Mouse (Mus musculus): Measurements from ENCODE around the gene Speer4e. TPM values are rescaled to one million over a fixed set of nuclear protein-coding genes. Genes with fewer than 3 reads are reported as not detected.
"Not testable (repeated sequence)": the region's sequence is repeated elsewhere in the genome, so short reads cannot be mapped to it uniquely, and the experiment has no call there.

Gene Speer4e
- polyA plus RNA-seq, 1 experiment from 2014 or later, result not detected

DNA sequence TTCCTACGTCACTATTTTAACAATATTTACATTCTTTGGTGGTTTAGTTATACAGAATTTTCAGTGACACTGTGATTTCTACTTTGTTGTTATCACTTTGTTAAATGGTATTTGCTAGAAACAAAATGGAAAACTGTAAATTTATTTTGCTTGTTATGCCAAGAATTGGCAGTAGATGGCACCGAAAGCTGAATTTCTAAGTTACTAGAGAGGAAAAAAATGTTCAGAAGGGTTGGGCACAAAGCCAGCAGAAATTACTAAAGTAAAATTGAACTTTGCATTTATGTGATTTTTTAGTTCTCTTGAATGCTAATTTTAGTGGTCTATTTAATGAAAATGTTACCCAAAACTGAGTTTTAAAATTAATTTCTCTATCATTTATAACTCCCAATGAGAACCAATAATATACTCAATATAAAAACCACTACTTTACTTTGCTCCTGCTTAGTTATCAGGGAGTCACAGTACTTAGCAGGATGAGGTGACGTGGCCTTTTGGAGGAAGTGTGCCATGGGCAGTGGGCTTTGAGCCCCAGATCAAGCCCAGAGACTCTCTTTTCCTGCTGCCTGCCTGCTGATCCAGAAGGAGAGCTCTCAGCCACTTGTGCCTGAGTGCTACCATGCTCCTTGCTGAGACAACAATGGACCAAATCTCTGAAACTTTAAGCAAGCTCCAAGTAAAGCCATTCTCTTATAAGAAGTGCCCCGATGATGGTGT is 9.4 kb upstream of the Speer4e start:
- not testable (repeated sequence) for H3K27ac ChIP-seq (replicated peaks); H3K27me3 ChIP-seq; H3K4me3 ChIP-seq; H3K36me3 ChIP-seq; H3K4me2 ChIP-seq (replicated peaks); ATAC-seq (ENCODE audit: low FRiP score, low read depth); H3K9ac ChIP-seq (replicated peaks); H3K4me1 ChIP-seq
- 63% methylated on average over 4 of the region's 4 CpGs for WGBS
- H3K9me3 ChIP-seq, result peaks cover 14% of the 10 kb centered on the region

- not testable (repeated sequence) for H3K4me3 ChIP-seq; H3K4me1 ChIP-seq; H3K27ac ChIP-seq (replicated peaks); H3K36me3 ChIP-seq; ATAC-seq (ENCODE audit: low FRiP score, low read depth); H3K4me2 ChIP-seq (replicated peaks); H3K27me3 ChIP-seq; H3K9ac ChIP-seq (replicated peaks)
- H3K9me3 ChIP-seq, result 0 out of 2 replicates have a peak, but pooled peaks cover 10% of the 10 kb centered on the region
- 61% methylated on average over 4 of the region's 4 CpGs for WGBS
Measured at GRCm38 (mm10) chr5:14945524-14945923, 7.3 kb upstream of the Speer4e start.

- WGBS, result 94% methylated on average over 1 of the region's 1 CpGs
- H3K9ac ChIP-seq (replicated peaks); ATAC-seq (ENCODE audit: low FRiP score, low read depth); H3K27me3 ChIP-seq; H3K4me3 ChIP-seq; H3K4me1 ChIP-seq; H3K27ac ChIP-seq (replicated peaks); H3K36me3 ChIP-seq; H3K4me2 ChIP-seq (replicated peaks): not testable (repeated sequence)
- peaks cover 15% of the 10 kb centered on the region for H3K9me3 ChIP-seq
Measured at GRCm38 (mm10) chr5:14941043-14941442, 2.8 kb upstream of the Speer4e start.

DNA sequence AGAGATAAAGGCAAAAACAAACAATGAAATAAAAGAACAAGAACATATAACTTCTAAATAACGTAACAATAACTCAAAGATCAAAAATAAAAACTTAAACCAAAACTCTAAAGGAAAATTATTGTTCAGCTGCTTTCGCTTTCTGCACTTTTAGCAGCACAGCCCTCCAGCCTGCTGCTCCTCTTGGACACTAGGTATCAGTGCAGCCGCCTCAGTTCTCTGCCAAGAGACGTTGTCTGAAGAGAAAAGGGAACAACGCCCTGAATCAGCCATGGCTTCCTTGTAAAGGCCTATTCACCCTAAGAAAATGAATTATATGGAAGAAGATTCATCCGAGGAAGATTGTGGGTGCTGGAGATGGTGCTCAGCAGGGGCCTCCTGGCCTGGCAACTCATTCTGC is 4.5 kb downstream of the Speer4e start:
- not testable (repeated sequence) for H3K4me2 ChIP-seq (replicated peaks); H3K27me3 ChIP-seq; H3K27ac ChIP-seq (replicated peaks); H3K4me3 ChIP-seq; ATAC-seq (ENCODE audit: low FRiP score, low read depth); H3K36me3 ChIP-seq; H3K9ac ChIP-seq (replicated peaks); H3K9me3 ChIP-seq; H3K4me1 ChIP-seq
- 70% methylated on average over 5 of the region's 6 CpGs for WGBS

DNA sequence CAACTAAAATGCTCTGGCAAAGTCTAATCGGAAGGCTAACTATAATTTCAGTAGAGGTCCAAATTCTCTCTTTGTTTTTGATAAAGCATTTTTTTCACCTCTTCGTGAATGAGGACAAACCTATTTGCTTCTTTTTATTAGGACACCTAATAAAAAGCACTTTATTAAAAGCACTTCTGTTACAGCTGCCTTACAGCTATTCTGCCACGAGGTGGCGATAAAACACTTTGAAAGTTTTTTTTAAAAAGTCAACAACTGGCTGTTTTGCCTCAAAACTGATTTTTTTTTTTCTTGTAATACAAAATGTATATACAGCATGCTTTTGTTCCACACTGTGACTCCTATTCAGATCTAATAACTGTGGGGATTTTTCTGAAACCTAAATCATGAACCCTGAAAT is 11.2 kb downstream of the Speer4e start:
- not testable (repeated sequence) for H3K27ac ChIP-seq (replicated peaks); H3K36me3 ChIP-seq; H3K4me2 ChIP-seq (replicated peaks); H3K4me3 ChIP-seq; ATAC-seq (ENCODE audit: low FRiP score, low read depth); H3K9me3 ChIP-seq; H3K27me3 ChIP-seq; H3K4me1 ChIP-seq; H3K9ac ChIP-seq (replicated peaks)
- WGBS, result 34% methylated on average over 4 of the region's 4 CpGs

GRCm38 (mm10) chr5:14914799-14915198 is 23.4 kb downstream of the Speer4e start, which contains the start of gene Gm9758:
Gene Gm9758, minus strand, starts transcription at chr5:14914899.
- not testable (repeated sequence) for H3K9me3 ChIP-seq; H3K4me1 ChIP-seq; H3K4me3 ChIP-seq; ATAC-seq (ENCODE audit: low FRiP score, low read depth); H3K27ac ChIP-seq (replicated peaks); H3K36me3 ChIP-seq; H3K4me2 ChIP-seq (replicated peaks); H3K27me3 ChIP-seq; H3K9ac ChIP-seq (replicated peaks)
- 58% methylated on average over 1 of the region's 1 CpGs for WGBS

DNA sequence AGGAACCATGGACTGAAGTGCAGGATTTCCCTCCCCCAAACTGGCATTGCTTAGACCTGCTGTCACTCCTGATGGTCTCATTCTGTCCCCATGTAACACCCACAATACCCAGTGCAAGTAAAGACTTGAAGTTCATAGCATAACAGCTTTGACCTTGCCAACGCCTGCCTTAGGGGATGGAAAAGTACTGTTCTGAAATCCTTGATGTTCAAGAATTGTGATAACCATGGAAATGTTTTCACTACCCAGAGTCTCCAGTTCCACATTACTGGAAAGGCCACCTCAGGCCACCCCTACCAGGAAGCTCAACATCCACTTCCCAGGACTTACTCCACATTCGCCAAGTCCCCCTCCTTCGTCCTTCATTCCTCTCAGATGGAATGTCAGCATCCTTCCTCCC is 23.9 kb downstream of the Speer4e start:
- not testable (repeated sequence) for H3K27ac ChIP-seq (replicated peaks); H3K36me3 ChIP-seq; H3K4me1 ChIP-seq; H3K9me3 ChIP-seq; H3K9ac ChIP-seq (replicated peaks); ATAC-seq (ENCODE audit: low FRiP score, low read depth); H3K27me3 ChIP-seq; H3K4me3 ChIP-seq; H3K4me2 ChIP-seq (replicated peaks)
- 75% methylated on average over 2 of the region's 3 CpGs for WGBS

DNA sequence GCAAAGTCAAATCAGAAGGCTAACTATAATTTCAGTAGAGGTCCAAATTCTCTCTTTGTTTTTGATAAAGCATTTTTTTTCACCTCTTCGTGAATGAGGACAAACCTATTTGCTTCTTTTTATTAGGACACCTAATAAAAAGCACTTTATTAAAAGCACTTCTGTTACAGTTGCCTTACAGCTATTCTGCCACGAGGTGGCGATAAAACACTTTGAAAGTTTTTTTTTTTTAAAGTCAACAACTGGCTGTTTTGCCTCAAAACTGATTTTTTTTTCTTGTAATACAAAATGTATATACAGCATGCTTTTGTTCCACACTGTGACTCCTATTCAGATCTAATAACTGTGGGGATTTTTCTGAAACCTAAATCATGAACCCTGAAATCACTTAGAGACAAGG is 34.7 kb downstream of the Speer4e start:
- not testable (repeated sequence) for H3K4me2 ChIP-seq (replicated peaks); ATAC-seq (ENCODE audit: low FRiP score, low read depth); H3K27ac ChIP-seq (replicated peaks); H3K27me3 ChIP-seq; H3K36me3 ChIP-seq; H3K4me1 ChIP-seq; H3K9ac ChIP-seq (replicated peaks); H3K4me3 ChIP-seq
- H3K9me3 ChIP-seq, result peaks cover 16% of the 10 kb centered on the region
- 18% methylated on average over 3 of the region's 3 CpGs for WGBS

DNA sequence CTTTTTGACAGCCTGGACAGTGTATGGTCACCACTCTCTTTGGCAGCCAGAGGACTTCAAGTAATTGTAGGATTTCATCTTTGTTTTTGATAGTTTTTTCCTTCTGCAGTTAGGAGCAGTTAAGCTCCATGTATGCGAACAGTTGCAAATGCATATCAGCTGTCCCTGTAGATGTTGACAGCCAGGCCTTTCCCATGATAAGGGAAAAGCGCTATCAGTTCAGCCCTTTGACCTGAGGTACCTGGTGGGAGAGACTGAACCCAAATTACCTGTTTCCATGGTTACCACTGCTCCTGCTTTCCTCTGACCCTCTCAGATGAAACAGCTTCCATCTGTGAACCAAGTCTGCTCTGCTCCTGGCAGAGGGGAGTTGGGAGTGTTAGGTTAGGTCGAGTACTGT is 46.0 kb downstream of the Speer4e start:
- ATAC-seq (ENCODE audit: low FRiP score, low read depth), result no peak
- WGBS, result 78% methylated on average over 3 of the region's 3 CpGs

GRCm38 (mm10) chr5:14885291-14885690 is 52.9 kb downstream of the Speer4e start:
- H3K4me3 ChIP-seq; H3K27me3 ChIP-seq; ATAC-seq (ENCODE audit: low FRiP score, low read depth); H3K27ac ChIP-seq (replicated peaks); H3K9ac ChIP-seq (replicated peaks); H3K9me3 ChIP-seq; H3K36me3 ChIP-seq; H3K4me1 ChIP-seq; H3K4me2 ChIP-seq (replicated peaks): not testable (repeated sequence)
- 75% methylated on average over 2 of the region's 2 CpGs for WGBS

More for the DNA sequence above, 46.0 kb downstream of the Speer4e start:
- H3K4me2 ChIP-seq (replicated peaks), result no peak overlapping the region
- no peaks in the 10 kb centered on the region for H3K4me1 ChIP-seq
- no peak overlapping the region for H3K9ac ChIP-seq (replicated peaks)
- no peaks in the 10 kb centered on the region for H3K27me3 ChIP-seq
- H3K27ac ChIP-seq (replicated peaks), result no peak overlapping the region
- H3K9me3 ChIP-seq, result 0 out of 2 replicates have a peak, but pooled peaks cover 3% of the 10 kb centered on the region
- H3K4me3 ChIP-seq, result no peak overlapping the region
- H3K36me3 ChIP-seq, result no peaks in the 10 kb centered on the region

Other genes starting within 250 kb of the Speer4e start
- gene Gm9758, start 23.5 kb downstream of the Speer4e start, polyA plus RNA-seq (2016; fragmentation: Nextera tagmentation; extraction: Ambion mirVana), result not detected in 2 replicates
- gene Gm10354, start 40.5 kb upstream of the Speer4e start, polyA plus RNA-seq (2016; fragmentation: Nextera tagmentation; extraction: Ambion mirVana), result not detected in 2 replicates
- gene Gm17019, start 94.6 kb upstream of the Speer4e start, polyA plus RNA-seq (2016; fragmentation: Nextera tagmentation; extraction: Ambion mirVana), result not detected in 2 replicates

Data from midbrain, embryonic 12.5 days (tissue).